Mouse (Mus musculus) heart, embryonic 14.5 days (tissue): ENCODE measurements around the gene Cttnbp2. TPM values are rescaled to one million over a fixed set of nuclear protein-coding genes. Genes with fewer than 3 reads are reported as not detected.

Experiments used
- ATAC-seq: fragments of 200-750 bp; cut with Nextera tagmentation; 2 replicates; pipeline ENCODE4 v1.8.0; 2017; ENCODE audit warnings: low read depth, moderate TSS enrichment; ENCODE audit not compliant: insufficient number of reproducible peaks, insufficient read depth, low FRiP score
- H3K27ac ChIP-seq, 2 experiments: fragments of 200-500 bp in 1 of 2; fragments of 300-500 bp in 1 of 2; sonication (generic) in 1 of 2; replicated peaks in 1 of 2; 2 replicates each; pipeline ENCODE4 v1.5.1; 2012 to 2014; ENCODE audit warnings: low read depth in 2 of 2, low read length in 2 of 2, control low read depth in 1 of 2, mild to moderate bottlenecking in 1 of 2, mixed read lengths in 1 of 2; ENCODE audit not compliant: control insufficient read depth in 1 of 2, insufficient read depth in 1 of 2
- H3K27me3 ChIP-seq: fragments of 300-500 bp; sonication (generic); 2 replicates; pipeline ENCODE4 v1.6.1; 2014; ENCODE audit warnings: mild to moderate bottlenecking, low read length, control low read depth; ENCODE audit not compliant: control insufficient read depth, insufficient read depth
- H3K36me3 ChIP-seq: fragments of 300-500 bp; sonication (generic); 2 replicates; pipeline ENCODE4 v1.6.1; 2014; ENCODE audit warnings: mild to moderate bottlenecking, control low read depth, low read length, mixed read lengths; ENCODE audit not compliant: control insufficient read depth, insufficient read depth
- H3K4me1 ChIP-seq, 2 experiments: fragments of 200-500 bp in 1 of 2; fragments of 300-500 bp in 1 of 2; sonication (generic) in 1 of 2; 2 replicates each; pipeline ENCODE4 v1.6.1; 2012 to 2014; ENCODE audit warnings: low read length in 2 of 2, control low read depth in 1 of 2, mixed read lengths in 1 of 2; ENCODE audit not compliant: control insufficient read depth in 2 of 2, insufficient read depth in 2 of 2
- H3K4me2 ChIP-seq: fragments of 300-500 bp; sonication (generic); 2 replicates; pipeline ENCODE4 v1.6.1; 2014; ENCODE audit warnings: mild to moderate bottlenecking, low read length
- H3K4me3 ChIP-seq, 2 experiments: fragments of 200-500 bp in 1 of 2; fragments of 300-500 bp in 1 of 2; sonication (generic) in 1 of 2; 2 replicates each; pipeline ENCODE4 v1.5.1; 2012 to 2014; ENCODE audit warnings: low read length in 2 of 2, mild to moderate bottlenecking in 2 of 2, control low read depth in 1 of 2, low read depth in 1 of 2, moderate library complexity in 1 of 2; ENCODE audit not compliant: control insufficient read depth in 1 of 2, insufficient read depth in 1 of 2
- H3K9ac ChIP-seq: fragments of 300-500 bp; sonication (generic); 2 replicates; pipeline ENCODE4 v1.6.1; 2014; ENCODE audit warnings: mild to moderate bottlenecking, low read length
- H3K9me3 ChIP-seq: fragments of 300-500 bp; sonication (generic); 2 replicates; pipeline ENCODE4 v1.6.1; 2016; ENCODE audit warnings: low read length, control low read depth; ENCODE audit not compliant: control insufficient read depth
- WGBS: fragments of 180-500 bp; shearing (Covaris S2); extraction: QIAGEN DNeasy Blood & Tissue Kit; methylation state at CpG from one replicate; pipeline ENCODE4 v1.1.7; 2014; 5-methylcytosine and 5-hydroxymethylcytosine counted together
- polyA plus RNA-seq: library from polyadenylated mRNA; unstranded; fragments of >200 nt; fragmentation: Nextera tagmentation; extraction: Ambion mirVana; gene quantifications from 2 replicates; pipeline ENCODE4 v1.2.1, GENCODE M21; 2014

Gene Cttnbp2
- polyA plus RNA-seq, 1 experiment from 2014 or later = 8.0 TPM

DNA sequence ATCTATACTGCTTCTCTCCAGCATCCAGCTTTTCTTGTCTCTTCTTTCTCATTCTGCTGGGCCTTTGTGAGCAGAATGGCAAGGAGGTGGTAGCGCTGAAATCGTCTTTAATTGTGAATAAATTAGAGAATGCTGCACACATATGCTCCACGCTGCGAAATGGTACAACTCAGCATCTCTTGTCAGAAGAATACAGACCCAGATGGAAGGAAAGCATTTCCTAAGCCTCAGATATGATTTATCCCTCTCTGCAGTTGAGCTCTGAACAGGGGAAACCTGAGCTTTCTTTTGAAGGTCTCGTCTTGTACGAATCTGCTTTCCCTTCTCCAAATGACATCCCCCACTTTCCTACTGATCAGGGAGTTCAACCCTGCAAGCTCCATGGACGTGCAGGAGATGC is 48.4 kb downstream of the Cttnbp2 start:
- ATAC-seq = no peak
- 72% methylated on average over 7 of the region's 7 CpGs for WGBS
- Histone ChIP-seq H3K9me3 (no peaks in the 10 kb centered on the region), H3K4me2 (no peak overlapping the region), H3K36me3 (no peaks in the 10 kb centered on the region), H3K9ac (no peak overlapping the region), H3K27ac (no peak overlapping the region), H3K27me3 (no peaks in the 10 kb centered on the region), H3K4me3 (no peak overlapping the region), H3K4me1 (no peaks in the 10 kb centered on the region)

DNA sequence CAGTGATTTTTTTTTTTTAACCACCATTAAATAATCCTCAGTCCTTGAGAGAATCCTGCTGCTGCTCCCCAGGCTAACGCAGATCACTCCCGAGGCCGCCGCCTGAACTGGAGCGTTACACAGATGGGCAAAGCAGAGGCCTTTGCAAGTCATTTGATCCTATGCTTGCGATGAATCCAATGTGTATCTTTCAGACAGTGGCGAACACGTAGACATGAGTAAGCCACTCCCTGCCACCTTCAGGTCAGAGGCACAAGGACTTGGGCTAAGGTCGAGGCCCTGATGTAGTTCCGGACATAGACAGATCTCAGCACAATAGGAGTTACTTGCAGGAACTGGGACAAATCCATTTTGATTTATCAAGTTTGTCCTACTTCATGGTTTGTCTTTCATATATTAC is 49.0 kb downstream of the Cttnbp2 start:
- WGBS = 84% methylated on average over 10 of the region's 10 CpGs
- Histone ChIP-seq H3K9ac (no peak overlapping the region), H3K4me2 (no peak overlapping the region), H3K9me3 (no peaks in the 10 kb centered on the region), H3K4me3 (no peak overlapping the region), H3K4me1 (no peaks in the 10 kb centered on the region), H3K27ac (no peak overlapping the region), H3K36me3 (no peaks in the 10 kb centered on the region), H3K27me3 (no peaks in the 10 kb centered on the region)
- ATAC-seq = no peak

DNA sequence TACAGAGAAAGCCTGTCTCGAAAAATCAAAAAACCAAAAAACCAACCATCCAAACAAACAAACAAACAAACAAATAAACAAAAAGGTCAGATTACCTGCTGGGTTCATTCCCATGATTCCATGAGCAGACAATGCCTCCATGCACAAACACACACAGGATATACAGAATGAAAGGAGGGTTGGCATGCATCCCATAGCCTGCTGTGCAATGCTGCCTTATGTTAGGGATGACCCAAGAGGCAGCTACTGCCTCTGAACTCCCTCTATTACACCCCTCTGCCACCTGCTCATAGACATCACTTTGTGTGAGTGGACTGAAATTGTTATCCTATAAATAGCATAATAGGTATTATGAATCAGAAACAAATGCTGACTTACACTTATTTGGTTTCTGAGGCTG is 55.0 kb downstream of the Cttnbp2 start:
- Histone ChIP-seq H3K9ac (no peak overlapping the region), H3K4me3 (no peak overlapping the region), H3K36me3 (no peaks in the 10 kb centered on the region), H3K27me3 (no peaks in the 10 kb centered on the region), H3K9me3 (no peaks in the 10 kb centered on the region), H3K27ac (no peak overlapping the region), H3K4me2 (no peak overlapping the region), H3K4me1 (no peaks in the 10 kb centered on the region)
- WGBS = 78% methylated on average over 1 of the region's 1 CpGs
- ATAC-seq = no peak

DNA sequence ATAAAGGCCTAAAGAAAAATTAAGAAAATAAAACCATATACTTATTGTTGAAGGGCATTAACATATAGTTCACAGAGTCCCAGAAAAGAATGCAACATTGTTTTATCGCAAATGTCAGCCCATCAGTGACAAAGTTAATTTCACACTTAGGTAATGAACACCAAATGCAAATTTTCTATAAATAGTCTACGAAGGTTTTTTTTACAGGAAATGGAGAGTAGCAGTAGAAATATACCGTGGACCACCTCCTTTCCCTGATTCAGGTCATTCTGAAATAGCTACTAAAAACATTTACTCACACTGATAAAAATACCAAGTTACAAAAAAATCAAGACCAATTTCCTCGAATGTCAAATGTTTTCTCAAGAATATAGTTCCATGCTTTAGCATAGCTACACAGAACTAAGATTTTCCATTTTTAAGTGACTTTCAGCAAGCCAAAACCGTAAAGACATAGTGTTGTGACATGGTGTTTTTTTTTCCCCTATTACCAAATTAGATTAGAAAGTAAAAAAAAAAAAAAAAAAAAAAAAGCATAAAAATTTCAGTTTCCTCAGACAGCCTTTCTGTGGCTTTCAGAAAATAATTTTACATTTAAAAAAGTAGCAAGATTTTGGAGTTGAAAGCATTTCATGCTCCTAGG is 64.0 kb downstream of the Cttnbp2 start:
- no peak overlapping the region for H3K27ac ChIP-seq
- H3K4me2 ChIP-seq = no peak overlapping the region
- H3K4me3 ChIP-seq = no peak overlapping the region
- H3K36me3 ChIP-seq = no peaks in the 10 kb centered on the region
- H3K9me3 ChIP-seq = no peaks in the 10 kb centered on the region
- no peaks in the 10 kb centered on the region for H3K27me3 ChIP-seq
- H3K9ac ChIP-seq = no peak overlapping the region
- no peak for ATAC-seq
- no peaks in the 10 kb centered on the region for H3K4me1 ChIP-seq
- 53% methylated on average over 5 of the region's 5 CpGs for WGBS

DNA sequence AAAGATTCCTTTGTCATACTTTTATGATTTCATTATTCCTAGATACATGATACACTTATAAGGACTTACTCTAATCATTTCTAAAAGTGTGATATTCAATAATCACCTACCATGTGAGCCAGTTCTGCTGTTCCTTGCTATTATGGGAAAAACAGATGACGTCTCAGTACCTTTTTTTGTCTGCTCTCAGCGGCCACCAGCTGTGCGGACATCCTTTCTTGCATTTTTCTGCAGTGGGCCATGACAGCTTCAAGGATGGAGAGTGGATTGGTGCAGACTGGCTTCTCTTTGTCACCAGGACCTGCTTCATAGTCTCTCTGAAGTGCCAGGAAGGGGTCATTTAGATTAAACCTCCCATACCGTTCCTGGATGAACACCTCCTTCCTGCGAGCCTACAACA is 66.6 kb downstream of the Cttnbp2 start:
- no peaks in the 10 kb centered on the region for H3K9me3 ChIP-seq
- ATAC-seq = no peak
- no peaks in the 10 kb centered on the region for H3K27me3 ChIP-seq
- WGBS = 69% methylated on average over 5 of the region's 5 CpGs
- peaks cover 0 to 8% of the 10 kb centered on the region in 2 experiments; a peak in 3 of 4 replicates for H3K4me1 ChIP-seq
- H3K27ac ChIP-seq = no peak overlapping the region
- H3K4me2 ChIP-seq = no peak overlapping the region
- H3K36me3 ChIP-seq = no peaks in the 10 kb centered on the region
- no peak overlapping the region for H3K4me3 ChIP-seq
- no peak overlapping the region for H3K9ac ChIP-seq

DNA sequence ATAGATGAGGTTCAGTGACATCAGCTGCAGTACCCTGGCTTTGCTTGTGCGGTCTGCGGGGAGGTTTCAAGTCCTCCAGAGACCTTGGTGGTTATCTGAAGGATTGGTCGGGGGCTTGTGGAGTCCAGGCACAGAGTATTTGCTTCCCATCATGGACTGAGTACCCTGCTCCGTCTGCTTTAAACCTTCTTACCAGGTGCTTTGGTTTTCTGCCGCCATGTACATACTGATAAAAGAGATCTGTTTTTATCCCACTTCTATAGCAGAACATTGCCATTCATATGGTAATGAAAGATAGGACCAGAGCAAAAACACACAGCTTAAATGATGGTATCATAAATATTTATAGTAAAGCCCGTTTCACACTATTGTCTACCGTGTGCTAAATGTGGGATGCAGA is 67.7 kb downstream of the Cttnbp2 start:
- H3K27ac ChIP-seq = no peak overlapping the region
- H3K4me1 ChIP-seq = peaks cover 0 to 8% of the 10 kb centered on the region in 2 experiments; a peak in 3 of 4 replicates
- no peak for ATAC-seq
- no peak overlapping the region for H3K4me3 ChIP-seq
- 71% methylated on average over 7 of the region's 7 CpGs for WGBS
- no peak overlapping the region for H3K4me2 ChIP-seq
- H3K27me3 ChIP-seq = no peaks in the 10 kb centered on the region
- H3K9me3 ChIP-seq = no peaks in the 10 kb centered on the region
- no peaks in the 10 kb centered on the region for H3K36me3 ChIP-seq
- H3K9ac ChIP-seq = no peak overlapping the region

DNA sequence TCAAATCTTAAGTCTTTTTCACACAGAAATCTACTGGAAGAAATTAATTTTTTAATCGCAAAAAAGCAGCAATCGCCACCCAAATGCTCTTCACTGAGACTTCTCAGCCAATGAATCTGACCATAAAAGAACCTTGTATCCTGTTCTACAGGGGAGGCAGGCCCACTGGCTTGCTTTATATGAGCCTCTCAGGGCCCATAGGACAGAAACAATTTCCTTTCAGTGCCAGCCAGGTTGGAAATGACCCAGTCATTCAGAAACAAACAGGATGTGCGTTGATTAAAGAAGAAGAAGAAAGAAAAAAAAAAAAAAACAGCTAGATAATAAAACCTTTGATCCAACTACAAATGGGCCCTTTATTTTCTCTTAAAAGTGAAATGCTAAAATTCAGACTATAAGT is 68.3 kb downstream of the Cttnbp2 start:
- Histone ChIP-seq H3K27me3 (no peaks in the 10 kb centered on the region), H3K4me1 (peaks cover 0 to 8% of the 10 kb centered on the region in 2 experiments; a peak in 3 of 4 replicates), H3K9me3 (no peaks in the 10 kb centered on the region), H3K4me2 (no peak overlapping the region), H3K36me3 (no peaks in the 10 kb centered on the region), H3K9ac (no peak overlapping the region), H3K27ac (no peak overlapping the region), H3K4me3 (no peak overlapping the region)
- no peak for ATAC-seq
- WGBS = 75% methylated on average over 3 of the region's 3 CpGs

DNA sequence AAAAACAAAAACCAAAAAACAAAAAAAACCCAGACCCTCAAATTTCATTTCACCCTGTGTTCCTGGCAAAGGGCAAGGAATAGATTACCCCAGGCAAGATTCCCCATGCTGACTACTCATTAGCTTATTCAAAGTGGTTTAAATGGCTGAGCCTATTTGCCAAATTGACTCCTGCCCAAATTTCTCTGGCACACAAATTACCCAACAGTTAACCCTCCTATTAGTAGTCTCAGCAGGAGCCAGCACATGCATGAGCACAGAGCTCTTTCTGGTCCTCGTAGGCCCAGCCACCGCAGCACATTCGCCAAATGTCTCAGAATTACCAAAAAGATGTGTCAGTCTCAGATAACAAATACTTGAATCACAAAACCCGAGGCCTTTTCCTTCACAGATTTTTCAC is 68.9 kb downstream of the Cttnbp2 start:
- no peak overlapping the region for H3K4me3 ChIP-seq
- H3K36me3 ChIP-seq = no peaks in the 10 kb centered on the region
- H3K27me3 ChIP-seq = no peaks in the 10 kb centered on the region
- no peak for ATAC-seq
- H3K27ac ChIP-seq = no peak overlapping the region
- no peak overlapping the region for H3K9ac ChIP-seq
- H3K4me2 ChIP-seq = no peak overlapping the region
- H3K9me3 ChIP-seq = no peaks in the 10 kb centered on the region
- 60% methylated on average over 4 of the region's 4 CpGs for WGBS
- peaks cover 0 to 11% of the 10 kb centered on the region in 2 experiments; a peak in 3 of 4 replicates for H3K4me1 ChIP-seq
